Mouse (Mus musculus) MEL (cell line): ENCODE measurements around the gene Hspa12b. TPM values are rescaled to one million over a fixed set of nuclear protein-coding genes. Genes with fewer than 3 reads are reported as not detected.

ENCODE experiments used
- DNase-seq: peaks from one replicate; pipeline ENCODE4 v3.0.0; 2011; ENCODE audit warnings: low read depth, low spot score
- H3K27ac ChIP-seq: 2 replicates; pipeline ENCODE4 v1.5.1; 2012; ENCODE audit warnings: low read depth, mild to moderate bottlenecking, control low read depth, low read length, moderate library complexity; ENCODE audit not compliant: control insufficient read depth
- H3K27me3 ChIP-seq, 2 experiments: fragments of 150-350 bp in 1 of 2; sonication (generic) in 1 of 2; 2 replicates each; pipeline ENCODE4 v1.6.1; 2012; ENCODE audit warnings: low read length in 2 of 2, mild to moderate bottlenecking in 2 of 2, improper control_type of control experiment in 1 of 2, moderate library complexity in 1 of 2; ENCODE audit not compliant: insufficient read depth in 2 of 2, control insufficient read depth in 1 of 2
- H3K36me3 ChIP-seq, 2 experiments: 2 replicates each; pipeline ENCODE4 v1.6.1; 2012 to 2014; ENCODE audit warnings: low read length in 2 of 2, improper control_type of control experiment in 1 of 2, inconsistent platforms in 1 of 2, mild to moderate bottlenecking in 1 of 2; ENCODE audit not compliant: insufficient read depth in 2 of 2, control insufficient read depth in 1 of 2
- H3K4me1 ChIP-seq, 2 experiments: fragments of 150-350 bp in 1 of 2; sonication (generic) in 1 of 2; 2 replicates each; pipeline ENCODE4 v1.6.1; 2012; ENCODE audit warnings: low read length in 2 of 2, improper control_type of control experiment in 1 of 2, mild to moderate bottlenecking in 1 of 2; ENCODE audit not compliant: insufficient read depth in 2 of 2, control insufficient read depth in 1 of 2
- H3K4me3 ChIP-seq, 2 experiments: fragments of 150-350 bp in 1 of 2; sonication (generic) in 1 of 2; 2 replicates each; pipeline ENCODE4 v1.5.1; 2012; ENCODE audit warnings: low read depth in 2 of 2, low read length in 2 of 2, mild to moderate bottlenecking in 2 of 2, moderate library complexity in 2 of 2, control low read depth in 1 of 2, improper control_type of control experiment in 1 of 2; ENCODE audit not compliant: control insufficient read depth in 1 of 2, insufficient read depth in 1 of 2
- H3K79me2 ChIP-seq: 2 replicates; pipeline ENCODE4 v1.6.1; 2012; ENCODE audit warnings: mild to moderate bottlenecking, low read length, moderate library complexity; ENCODE audit not compliant: control insufficient read depth, poor library complexity, insufficient read depth
- H3K9ac ChIP-seq: 2 replicates; pipeline ENCODE4 v1.6.1; 2012; ENCODE audit warnings: low read depth, mild to moderate bottlenecking, control low read depth, low read length, moderate library complexity; ENCODE audit not compliant: control insufficient read depth, poor library complexity, severe bottlenecking
- H3K9me3 ChIP-seq: fragments of 150-350 bp; sonication (generic); replicated peaks from 2 replicates; pipeline ENCODE4 v1.6.1; 2012; ENCODE audit warnings: mild to moderate bottlenecking, low read length, improper control_type of control experiment, moderate library complexity; ENCODE audit not compliant: insufficient read depth
- CHD1 ChIP-seq: IDR thresholded peaks from 2 replicates; pipeline ENCODE4 v1.6.1; 2012; ENCODE audit warnings: low read depth, mild to moderate bottlenecking, inconsistent platforms, low read length, improper control_type of control experiment
- CTCF ChIP-seq, 3 experiments: IDR thresholded peaks in 2 of 3; conservative IDR thresholded peaks in 1 of 3; 2 replicates each; pipeline ENCODE4 v1.5.1; 2011 to 2012; ENCODE audit warnings: low read length in 3 of 3, low read depth in 2 of 3, mild to moderate bottlenecking in 2 of 3, improper control_type of control experiment in 1 of 3, inconsistent platforms in 1 of 3, mixed read lengths in 1 of 3, moderate library complexity in 1 of 3; ENCODE audit not compliant: control insufficient read depth in 1 of 3, insufficient read depth in 1 of 3, poor library complexity in 1 of 3, severe bottlenecking in 1 of 3
- E2F4 ChIP-seq: IDR thresholded peaks from 2 replicates; pipeline ENCODE4 v1.6.1; 2011; ENCODE audit warnings: low read depth, low read length, improper control_type of control experiment, borderline replicate concordance
- EP300 ChIP-seq, 2 experiments: IDR thresholded peaks; 2 replicates each; pipeline ENCODE4 v1.6.1; 2011; ENCODE audit warnings: improper control_type of control experiment in 2 of 2, low read length in 2 of 2, low read depth in 1 of 2, mild to moderate bottlenecking in 1 of 2
- GATA1 ChIP-seq: IDR thresholded peaks from 2 replicates; pipeline ENCODE4 v1.6.1; 2011; ENCODE audit warnings: low read depth, low read length, improper control_type of control experiment
- HCFC1 ChIP-seq: IDR thresholded peaks from 2 replicates; pipeline ENCODE4 v1.6.1; 2012; ENCODE audit warnings: low read depth, mild to moderate bottlenecking, inconsistent platforms, low read length, improper control_type of control experiment, moderate library complexity
- MXI1 ChIP-seq: IDR thresholded peaks from 2 replicates; pipeline ENCODE4 v1.6.1; 2011; ENCODE audit warnings: mild to moderate bottlenecking, low read depth, low read length, improper control_type of control experiment
- NRF1 ChIP-seq: IDR thresholded peaks from 2 replicates; pipeline ENCODE4 v1.6.1; 2014; ENCODE audit warnings: low read depth, mild to moderate bottlenecking, inconsistent platforms, low read length, improper control_type of control experiment, moderate library complexity; ENCODE audit not compliant: poor library complexity, insufficient read depth, severe bottlenecking
- POLR2AphosphoS2 ChIP-seq: IDR thresholded peaks from 2 replicates; pipeline ENCODE4 v1.6.1; 2011; ENCODE audit warnings: low read length, improper control_type of control experiment
- SIN3A ChIP-seq: IDR thresholded peaks from 2 replicates; pipeline ENCODE4 v1.6.1; 2012; ENCODE audit warnings: low read length, improper control_type of control experiment, inconsistent platforms
- TAL1 ChIP-seq: IDR thresholded peaks from 2 replicates; pipeline ENCODE4 v1.6.1; 2012; ENCODE audit warnings: mild to moderate bottlenecking, inconsistent platforms, low read length, moderate library complexity, mixed read lengths
- TCF12 ChIP-seq: IDR thresholded peaks from 2 replicates; pipeline ENCODE4 v1.6.1; 2014; ENCODE audit warnings: low read depth, mild to moderate bottlenecking, inconsistent platforms, low read length, improper control_type of control experiment, moderate library complexity
- ZC3H11A ChIP-seq: IDR thresholded peaks from 2 replicates; pipeline ENCODE4 v1.6.1; 2012; ENCODE audit warnings: low read depth, mild to moderate bottlenecking, inconsistent platforms, low read length, improper control_type of control experiment
- ZNF384 ChIP-seq: IDR thresholded peaks from 2 replicates; pipeline ENCODE4 v1.6.1; 2012; ENCODE audit warnings: low read depth, mild to moderate bottlenecking, inconsistent platforms, low read length, improper control_type of control experiment
- polyA plus RNA-seq, 2 experiments: library from polyadenylated mRNA; stranded (reverse) in 1 of 2; unstranded in 1 of 2; fragments of >175 nt in 1 of 2; fragments of >200 nt in 1 of 2; gene quantifications; 2 replicates each; pipeline versions ENCODE4 v1.2.1 to v1.2.4; 2012; ENCODE audit warnings: low replicate concordance in 2 of 2, low read depth in 1 of 2; ENCODE audit not compliant: insufficient read length in 2 of 2, insufficient read depth in 1 of 2, missing spikeins in 1 of 2
- total RNA-seq: library from RNA; depleted of rRNA; stranded (reverse); fragments of 300-350 nt; gene quantifications from 2 replicates; pipeline ENCODE4 v1.2.3, GENCODE M21; 2012

The Hspa12b gene
- total and polyA plus RNA-seq, 3 experiments: 0.04 to 1.2 TPM; not detected in 1

GRCm38 (mm10) chr2:131188311-131188710 is 61.2 kb downstream of the Hspa12b start:
- peaks cover 1 to 31% of the 10 kb centered on the region in 2 experiments; a peak in 2 of 4 replicates for H3K36me3 ChIP-seq
- H3K27ac ChIP-seq: no peak overlapping the region
- no peaks in the 10 kb centered on the region for H3K27me3 ChIP-seq
- DNase-seq: peak; percentile 51
- no peak overlapping the region for H3K4me3 ChIP-seq
- no peak overlapping the region for H3K9ac ChIP-seq
- H3K4me1 ChIP-seq: peaks cover 15 to 33% of the 10 kb centered on the region in 2 experiments
- no peaks in the 10 kb centered on the region; the same call in none of the 2 replicates for H3K79me2 ChIP-seq
- TF ChIP-seq CTCF (IDR thresholded peaks at IDR 0.05 in 2 of 3, conservative IDR thresholded peaks at IDR 0.05 in 1 of 3; ENCODE audit: control insufficient read depth in 1 of 3, insufficient read depth in 1 of 3, low read depth in 2 of 3, low read length in 3 of 3, poor library complexity in 1 of 3, severe bottlenecking in 1 of 3) (peak in 1 of 3 experiments; percentile 31; a peak in 3 of 6 replicates), SIN3A (0 out of 2 replicates have a peak, but pooled peaks have one; percentile 16), TAL1 (no peak), MXI1 (no peak), GATA1 (peak; percentile 48; the same call in 1 of the 2 replicates)
- H3K9me3 ChIP-seq: no peaks in the 10 kb centered on the region

DNA sequence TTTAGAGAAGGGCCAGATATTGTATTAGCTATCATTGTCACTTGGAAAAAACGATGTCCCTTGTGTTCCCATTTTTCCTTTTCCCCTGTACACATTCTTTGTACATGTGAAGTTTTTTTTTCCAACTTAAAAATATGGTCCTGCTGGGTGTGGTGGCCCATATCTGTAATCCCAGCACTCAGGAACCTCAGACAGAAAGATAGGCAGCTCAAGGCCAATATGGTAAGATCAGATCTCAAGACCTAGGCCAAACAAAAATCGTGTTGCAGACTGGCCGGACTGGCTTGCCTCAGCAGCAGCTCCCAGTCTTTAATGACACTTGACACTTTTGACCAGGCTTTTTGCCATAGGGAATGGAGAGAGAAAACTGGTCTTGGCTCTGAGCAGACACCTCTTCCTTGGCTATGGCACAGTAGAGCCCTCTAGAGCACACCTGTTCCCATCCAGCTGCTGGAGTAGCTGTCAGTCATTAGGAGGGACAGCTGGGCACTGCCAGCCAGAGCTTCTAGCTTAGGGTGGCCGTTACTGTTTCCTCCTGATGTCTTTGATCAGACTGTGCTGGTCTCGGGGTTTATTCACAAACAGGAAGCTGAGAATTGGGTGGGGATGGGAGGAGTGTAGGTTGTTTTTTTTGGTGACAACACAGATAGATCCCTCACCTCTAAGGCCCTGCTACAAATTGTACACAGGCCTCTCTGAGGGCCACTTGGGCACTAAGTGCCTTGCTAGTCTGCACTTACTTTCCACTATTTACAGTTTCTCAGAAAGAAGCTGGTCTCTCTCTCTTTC is 62.6 kb downstream of the Hspa12b start:
- peaks cover 15 to 33% of the 10 kb centered on the region in 2 experiments for H3K4me1 ChIP-seq
- no peaks in the 10 kb centered on the region; the same call in none of the 2 replicates for H3K79me2 ChIP-seq
- peak; percentile 58 for DNase-seq
- H3K36me3 ChIP-seq: peaks cover 1 to 31% of the 10 kb centered on the region in 2 experiments; a peak in 2 of 4 replicates
- no peak overlapping the region for H3K4me3 ChIP-seq
- no peak overlapping the region for H3K9ac ChIP-seq
- H3K27ac ChIP-seq: peak overlapping the region; percentile 61
- no peaks in the 10 kb centered on the region for H3K27me3 ChIP-seq
- TF ChIP-seq GATA1: peak; percentile 49
- no peak for TF ChIP-seq E2F4
- peak; percentile 77 for TF ChIP-seq TCF12
- no peak for TF ChIP-seq NRF1
- no peak for TF ChIP-seq POLR2AphosphoS2
- TF ChIP-seq EP300 (IDR thresholded peaks at IDR 0.05; ENCODE audit: low read depth in 1 of 2, low read length in 2 of 2): peak; percentile 44 to 60; a peak in 3 of 4 replicates
- no peak for TF ChIP-seq HCFC1
- TF ChIP-seq ZNF384: peak; percentile 76
- TF ChIP-seq CHD1: no peak
- TF ChIP-seq CTCF (IDR thresholded peaks at IDR 0.05 in 2 of 3, conservative IDR thresholded peaks at IDR 0.05 in 1 of 3; ENCODE audit: control insufficient read depth in 1 of 3, insufficient read depth in 1 of 3, low read depth in 2 of 3, low read length in 3 of 3, poor library complexity in 1 of 3, severe bottlenecking in 1 of 3): no peak
- no peak for TF ChIP-seq ZC3H11A
- TF ChIP-seq, all 39 proteins: peak for 4
- H3K9me3 ChIP-seq: no peaks in the 10 kb centered on the region
